Mouse (Mus musculus): ENCODE data around the gene Rif1. TPM values are rescaled to one million over a fixed set of nuclear protein-coding genes. Genes with fewer than 3 reads are reported as not detected.

The Rif1 gene
- polyA plus RNA-seq (2017; shearing (Covaris generic)), result 10 to 100 TPM; 28.1 to 35.4 (median 32.0) TPM

- ATAC-seq, result peak; percentile 74
Measured at GRCm38 (mm10) chr2:52072491-52073140, at the start of gene Rif1. Gene Rif1, plus strand, starts transcription at chr2:52072832.

GRCm38 (mm10) chr2:52027061-52027460 lies 45.6 kb upstream of the Rif1 start:
- ATAC-seq, result no peak

GRCm38 (mm10) chr2:52029426-52029825 lies 43.2 kb upstream of the Rif1 start:
- ATAC-seq, result no peak

GRCm38 (mm10) chr2:52031491-52031890 lies 41.1 kb upstream of the Rif1 start:
- no peak for ATAC-seq

GRCm38 (mm10) chr2:52034601-52035000 lies 38.0 kb upstream of the Rif1 start:
- ATAC-seq, result no peak

GRCm38 (mm10) chr2:52035144-52035543 lies 37.5 kb upstream of the Rif1 start:
- no peak for ATAC-seq

GRCm38 (mm10) chr2:52036929-52037595 lies 35.6 kb upstream of the Rif1 start:
- no peak for ATAC-seq

- ATAC-seq, result no peak
Measured at GRCm38 (mm10) chr2:52037882-52038281, 34.8 kb upstream of the Rif1 start, which contains the start of gene Tnfaip6. Gene Tnfaip6, plus strand, starts transcription at chr2:52038009.

- ATAC-seq, result no peak
Measured at GRCm38 (mm10) chr2:52038558-52038957, 34.1 kb upstream of the Rif1 start.

GRCm38 (mm10) chr2:52039083-52039801 lies 33.4 kb upstream of the Rif1 start:
- no peak for ATAC-seq

- ATAC-seq, result no peak
Measured at GRCm38 (mm10) chr2:52042132-52042531, 30.5 kb upstream of the Rif1 start.

- ATAC-seq, result no peak
Measured at GRCm38 (mm10) chr2:52042714-52043113, 29.9 kb upstream of the Rif1 start.

GRCm38 (mm10) chr2:52043485-52043884 lies 29.1 kb upstream of the Rif1 start:
- no peak for ATAC-seq

GRCm38 (mm10) chr2:52046032-52046431 lies 26.6 kb upstream of the Rif1 start:
- no peak for ATAC-seq

GRCm38 (mm10) chr2:52050823-52051222 lies 21.8 kb upstream of the Rif1 start:
- ATAC-seq, result no peak

- no peak for ATAC-seq
Measured at GRCm38 (mm10) chr2:52052335-52052734, 20.3 kb upstream of the Rif1 start.

GRCm38 (mm10) chr2:52053502-52053901 lies 19.1 kb upstream of the Rif1 start:
- no peak for ATAC-seq

GRCm38 (mm10) chr2:52055616-52056015 lies 17.0 kb upstream of the Rif1 start:
- ATAC-seq, result no peak

GRCm38 (mm10) chr2:52057099-52057498 lies 15.5 kb upstream of the Rif1 start:
- ATAC-seq, result no peak

GRCm38 (mm10) chr2:52057681-52058080 lies 15.0 kb upstream of the Rif1 start:
- no peak for ATAC-seq

GRCm38 (mm10) chr2:52068641-52069040 lies 4.0 kb upstream of the Rif1 start:
- ATAC-seq, result no peak

GRCm38 (mm10) chr2:52070816-52071215 lies 1.8 kb upstream of the Rif1 start:
- no peak for ATAC-seq

GRCm38 (mm10) chr2:52071241-52071991 lies 1.2 kb upstream of the Rif1 start:
- no peak for ATAC-seq
